In genomic region chr13:108347016-108347415, GRCm38 (mm10) we compare ENCODE assay signal across 9 mouse cellular contexts. TPM values are rescaled to one million over a fixed set of nuclear protein-coding genes. Genes with fewer than 3 reads are reported as not detected.
A peak's percentile ranks its signal among the peaks of the same experiment; 100 is the strongest.
DNase-seq lines count a peak whose midpoint lies in the region; ATAC-seq and TF ChIP-seq lines count a peak whose summit lies in the region.
"Had no signal": no experiment of that assay in that cellular context is flagged by ENCODE, and none has a peak within 500 bp of the region (broad histone marks: within the 10 kb centered on the region; RNA-seq: fewer than 3 reads in every experiment).

No protein-coding gene starts in this region.

- TF ChIP-seq POLR2A in heart, adult 2 months (IDR thresholded peaks at IDR 0.05; ENCODE audit: insufficient read depth, low read depth, low read length): no peak

- H3K36me3 ChIP-seq in heart, adult 2 months (ENCODE audit: control insufficient read depth, insufficient read depth, low read length): no peaks in the 10 kb centered on the region
- no peaks in the 10 kb centered on the region for H3K36me3 ChIP-seq in heart, embryonic 10.5 days
- no peaks in the 10 kb centered on the region for H3K36me3 ChIP-seq in midbrain, postnatal 0 days (ENCODE audit: insufficient read depth, low read length)
- H3K36me3 ChIP-seq: limb, embryonic 15.5 days had no signal

- intact Hi-C loops in heart, adult 2 months (cut with DNase I): loop anchor here (2.0 kb wide), 1 partner anchor 866 kb away; no protein-coding TSS in a partner anchor

- H3K27ac ChIP-seq in heart, adult 2 months: no peak overlapping the region
- no peak overlapping the region for H3K27ac ChIP-seq in heart, embryonic 10.5 days
- H3K27ac ChIP-seq in midbrain, postnatal 0 days (ENCODE audit: low read depth, low read length): no peak overlapping the region
- H3K27ac ChIP-seq: limb, embryonic 15.5 days had no signal

- TF ChIP-seq EP300 in heart, adult 2 months (IDR thresholded peaks at IDR 0.05; ENCODE audit: insufficient read depth, low read depth, low read length): no peak

- peak; percentile 65 for TF ChIP-seq CTCF in heart, adult 2 months (IDR thresholded peaks at IDR 0.05)
- TF ChIP-seq CTCF in midbrain, postnatal 0 days (IDR thresholded peaks at IDR 0.05): peak; percentile 93

- no peak overlapping the region for H3K4me3 ChIP-seq in heart, adult 2 months
- H3K4me3 ChIP-seq in heart, embryonic 10.5 days: no peak overlapping the region
- H3K4me3 ChIP-seq in midbrain, postnatal 0 days (ENCODE audit: low read depth, low read length): no peak overlapping the region
- H3K4me3 ChIP-seq: limb, embryonic 15.5 days had no signal

- H3K4me1 ChIP-seq in heart, adult 2 months (ENCODE audit: control insufficient read depth, insufficient read depth, low read length): no peaks in the 10 kb centered on the region
- no peaks in the 10 kb centered on the region for H3K4me1 ChIP-seq in heart, embryonic 10.5 days
- H3K4me1 ChIP-seq in midbrain, postnatal 0 days (ENCODE audit: insufficient read depth, low read length): no peaks in the 10 kb centered on the region
- H3K4me1 ChIP-seq: limb, embryonic 15.5 days had no signal

- no peak overlapping the region for H3K4me2 ChIP-seq in midbrain, postnatal 0 days (ENCODE audit: low read depth, low read length, poor library complexity, severe bottlenecking)
- H3K4me2 ChIP-seq: limb, embryonic 15.5 days had no signal

- 47% methylated on average over 4 of the region's 4 CpGs for WGBS in heart, adult 2 months
- 57% methylated on average over 4 of the region's 4 CpGs for WGBS in heart, embryonic 10.5 days
- WGBS in midbrain, postnatal 0 days: 44% methylated on average over 4 of the region's 4 CpGs

- H3K79me2 ChIP-seq in heart, adult 2 months (replicated peaks; ENCODE audit: control insufficient read depth, insufficient read depth, low read length): no peaks in the 10 kb centered on the region

- no peaks in the 10 kb centered on the region for H3K9me3 ChIP-seq in heart, embryonic 10.5 days
- H3K9me3 ChIP-seq in midbrain, postnatal 0 days (ENCODE audit: low read length): no peaks in the 10 kb centered on the region
- H3K9me3 ChIP-seq: limb, embryonic 15.5 days had no signal

- peak; percentile 78; the same call in 1 of the 2 replicates for ATAC-seq in midbrain, postnatal 0 days (ENCODE audit: low FRiP score)

- no peak for DNase-seq in heart, adult 2 months
- DNase-seq in heart, embryonic 10.5 days (ENCODE audit: low spot score): no peak
- peak; percentile 61 for DNase-seq in CD4-positive helper T cell, adult 2 months (ENCODE audit: low read depth, low spot score)
- peak; percentile 36 to 70 for DNase-seq in adrenal gland, postnatal 36 days
- peak; percentile 74 for DNase-seq in forelimb bud, embryonic 11.5 days (ENCODE audit: low read depth, low spot score)
- DNase-seq in layer of hippocampus, postnatal 14 days (ENCODE audit: low spot score in 2 of 2): peak; percentile 17 to 43
- peak; percentile 93 for DNase-seq in midbrain, postnatal 0 days (ENCODE audit: low spot score)
- DNase-seq in thymus, postnatal 4 days: peak; percentile 70

- H3K9ac ChIP-seq in heart, adult 2 months (ENCODE audit: low read depth, low read length): no peak overlapping the region
- H3K9ac ChIP-seq in midbrain, postnatal 0 days (replicated peaks; ENCODE audit: low read length, poor library complexity, severe bottlenecking): no peak overlapping the region
- H3K9ac ChIP-seq: limb, embryonic 15.5 days had no signal

- no peaks in the 10 kb centered on the region for H3K27me3 ChIP-seq in heart, adult 2 months (ENCODE audit: control insufficient read depth, insufficient read depth, low read length)
- H3K27me3 ChIP-seq in heart, embryonic 10.5 days (ENCODE audit: insufficient read depth, poor library complexity, severe bottlenecking): no peaks in the 10 kb centered on the region
- H3K27me3 ChIP-seq in midbrain, postnatal 0 days (ENCODE audit: insufficient read depth, low read length): no peaks in the 10 kb centered on the region
- H3K27me3 ChIP-seq: limb, embryonic 15.5 days had no signal

RNA-seq across cellular contexts. Expression of gene Depdc1b, which starts 30.9 kb away (rescaled TPM):
- under 1 TPM; 0.34 to 0.36 TPM for total RNA-seq in heart, adult 2 months (2021)
- polyA plus RNA-seq in heart, adult 2 months (2012; rRNA removed): 0.14 and 0.26 TPM in 2 replicates
- 6.5 and 10.0 TPM in 2 replicates for polyA plus RNA-seq in heart, embryonic 10.5 days (2016; fragmentation: Nextera tagmentation; extraction: Ambion mirVana)
- total RNA-seq in adrenal gland, postnatal 36 days (2021): 1 to 10 TPM in 1 of 2 experiments, under 1 TPM in 1; 0.89 to 1.4 TPM
- total RNA-seq in layer of hippocampus, postnatal 14 days (2021): 1 to 10 TPM; 1.8 TPM
- total RNA-seq in midbrain, postnatal 0 days (2014; rRNA removed): 1.0 and 3.9 TPM in 2 replicates
- 0.44 and 0.64 TPM in 2 replicates for polyA plus RNA-seq in midbrain, postnatal 0 days (2015; fragmentation: Nextera tagmentation; extraction: Ambion mirVana)

Comparison
In these comparisons a context has a peak if more than half of its experiments do, and no peak if none do; other contexts are left out.
1. DNase-seq: peak in CD4-positive helper T cell, adult 2 months (single experiment), adrenal gland, postnatal 36 days (2 of 2), forelimb bud, embryonic 11.5 days (single experiment), layer of hippocampus, postnatal 14 days (2 of 2), midbrain, postnatal 0 days (single experiment) and thymus, postnatal 4 days (single experiment); none in heart, adult 2 months (0 of 2) and heart, embryonic 10.5 days (single experiment).